Mouse (Mus musculus) G1E (cell line): ENCODE results near the gene Wbp1.

Experiments used
- CTCF ChIP-seq: IDR thresholded peaks from 2 replicates; pipeline ENCODE4 v1.5.1; 2012; ENCODE audit warnings: low read depth, low read length, inconsistent platforms, mixed read lengths
- GATA1 ChIP-seq: IDR thresholded peaks from 2 replicates; pipeline ENCODE4 v1.6.1; 2012; ENCODE audit warnings: borderline replicate concordance, low read length, inconsistent platforms, mixed read lengths
- GATA2 ChIP-seq: IDR thresholded peaks from 2 replicates; pipeline ENCODE4 v1.6.1; 2012; ENCODE audit warnings: low read depth, low read length, inconsistent platforms, borderline replicate concordance
- POLR2AphosphoS5 ChIP-seq: IDR thresholded peaks from 2 replicates; pipeline ENCODE4 v1.6.1; 2012; ENCODE audit warnings: low read depth, low read length, inconsistent platforms; ENCODE audit not compliant: insufficient replicate concordance
- TAL1 ChIP-seq: conservative IDR thresholded peaks from 2 replicates; pipeline ENCODE4 v1.6.1; 2012; ENCODE audit warnings: low read depth, low read length, inconsistent platforms, mixed read lengths

GRCm38 (mm10) chr6:83080210-83080609 lies 41.1 kb downstream of the Wbp1 start:
- TF ChIP-seq CTCF (no peak), GATA1 (no peak), GATA2 (no peak), TAL1 (no peak), POLR2AphosphoS5 (no peak)
